Mouse (Mus musculus) limb, embryonic 15.5 days (tissue): ENCODE measurements around the gene Gcnt2. TPM values are rescaled to one million over a fixed set of nuclear protein-coding genes. Genes with fewer than 3 reads are reported as not detected.

ENCODE experiments used
- ATAC-seq: fragments of 200-750 bp; cut with Nextera tagmentation; 2 replicates; pipeline ENCODE4 v1.8.0; 2017; ENCODE audit warnings: low read depth, moderate TSS enrichment; ENCODE audit not compliant: insufficient number of reproducible peaks, low FRiP score, low TSS enrichment
- H3K27ac ChIP-seq: fragments of 300-500 bp; sonication (generic); 2 replicates; pipeline ENCODE4 v1.5.1; 2015; ENCODE audit warnings: moderate library complexity, mild to moderate bottlenecking, inconsistent platforms
- H3K27me3 ChIP-seq: fragments of 300-500 bp; sonication (generic); 2 replicates; pipeline ENCODE4 v1.6.1; 2015; ENCODE audit warnings: inconsistent platforms
- H3K36me3 ChIP-seq: fragments of 300-500 bp; sonication (generic); 2 replicates; pipeline ENCODE4 v1.6.1; 2015; ENCODE audit warnings: inconsistent platforms
- H3K4me1 ChIP-seq: fragments of 300-500 bp; sonication (generic); 2 replicates; pipeline ENCODE4 v1.6.1; 2015; ENCODE audit warnings: inconsistent platforms
- H3K4me2 ChIP-seq: fragments of 300-500 bp; sonication (generic); 2 replicates; pipeline ENCODE4 v1.6.1; 2015; ENCODE audit warnings: mild to moderate bottlenecking, inconsistent platforms
- H3K4me3 ChIP-seq: fragments of 300-500 bp; sonication (generic); 2 replicates; pipeline ENCODE4 v1.5.1; 2015; ENCODE audit warnings: mild to moderate bottlenecking, inconsistent platforms
- H3K9ac ChIP-seq: fragments of 300-500 bp; sonication (generic); 2 replicates; pipeline ENCODE4 v1.6.1; 2015; ENCODE audit warnings: inconsistent platforms
- H3K9me3 ChIP-seq: fragments of 300-500 bp; sonication (generic); 2 replicates; pipeline ENCODE4 v1.6.1; 2016; ENCODE audit warnings: inconsistent platforms
- WGBS: fragments of 180-500 bp; shearing (Covaris S2); methylation state at CpG from one replicate; pipeline ENCODE4 v1.1.7; 2015; 5-methylcytosine and 5-hydroxymethylcytosine counted together
- polyA plus RNA-seq: library from polyadenylated mRNA; unstranded; fragments of >200 nt; fragmentation: Nextera tagmentation; extraction: Ambion mirVana; gene quantifications from 2 replicates; pipeline ENCODE4 v1.2.1, GENCODE M21; 2015

Gene Gcnt2
- polyA plus RNA-seq, 1 experiment from 2014 or later: 3.4 TPM

- ATAC-seq: no peak
- H3K9ac ChIP-seq: no peak overlapping the region
- H3K36me3 ChIP-seq: no peaks in the 10 kb centered on the region
- WGBS: 79% methylated on average over 7 of the region's 7 CpGs
- H3K27me3 ChIP-seq: no peaks in the 10 kb centered on the region
- no peak overlapping the region for H3K4me3 ChIP-seq
- H3K4me2 ChIP-seq: no peak overlapping the region
- no peaks in the 10 kb centered on the region for H3K9me3 ChIP-seq
- no peaks in the 10 kb centered on the region for H3K4me1 ChIP-seq
- no peak overlapping the region for H3K27ac ChIP-seq
These were observed 96.2 kb downstream of the Gcnt2 start for GRCm38 (mm10) chr13:40955773-40956172.

DNA sequence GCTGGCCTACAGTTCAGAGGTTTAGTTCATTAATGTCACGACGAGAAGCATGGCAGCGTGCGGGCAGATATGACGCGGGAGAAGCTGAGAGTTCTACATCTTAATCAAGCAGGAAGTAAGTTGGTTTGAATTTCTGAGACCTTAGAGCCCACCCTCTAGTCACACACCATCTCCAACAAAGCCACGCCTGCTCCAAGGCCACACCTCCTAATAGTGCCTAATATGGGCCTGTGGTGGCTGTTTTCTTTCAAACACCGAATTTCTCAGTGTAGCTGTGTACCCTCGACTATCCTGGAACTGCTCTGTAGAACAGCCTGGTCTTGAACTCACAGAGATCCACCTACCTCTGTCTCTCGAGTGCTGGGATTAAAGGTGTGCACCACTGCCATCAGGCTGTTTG, 108.1 kb downstream of the Gcnt2 start:
- Histone ChIP-seq H3K9ac (no peak overlapping the region), H3K4me1 (no peaks in the 10 kb centered on the region), H3K36me3 (no peaks in the 10 kb centered on the region), H3K27me3 (no peaks in the 10 kb centered on the region), H3K27ac (no peak overlapping the region), H3K9me3 (no peaks in the 10 kb centered on the region), H3K4me3 (no peak overlapping the region), H3K4me2 (no peak overlapping the region)
- WGBS: 87% methylated on average over 10 of the region's 10 CpGs
- ATAC-seq: no peak

DNA sequence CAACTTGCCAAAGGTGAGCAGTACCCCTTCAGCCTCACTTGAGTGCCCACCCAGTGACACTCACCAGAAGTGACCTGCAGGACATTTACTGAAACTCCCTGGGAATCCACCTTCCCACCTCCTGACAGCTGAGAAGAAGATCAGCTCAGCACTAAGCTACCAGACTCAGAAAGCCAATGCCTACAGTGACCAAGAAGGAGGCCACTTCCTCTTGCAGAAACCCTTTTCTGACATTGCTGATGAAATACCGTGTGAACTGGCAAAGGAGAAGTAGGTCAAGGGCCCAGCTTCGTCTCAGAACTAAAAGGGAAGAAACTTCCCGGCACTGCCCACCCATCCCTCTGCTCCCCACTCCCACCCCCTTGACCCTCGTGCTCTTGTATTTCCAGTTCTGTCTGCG, 109.0 kb downstream of the Gcnt2 start:
- no peak overlapping the region for H3K9ac ChIP-seq
- WGBS: 69% methylated on average over 5 of the region's 5 CpGs

DNA sequence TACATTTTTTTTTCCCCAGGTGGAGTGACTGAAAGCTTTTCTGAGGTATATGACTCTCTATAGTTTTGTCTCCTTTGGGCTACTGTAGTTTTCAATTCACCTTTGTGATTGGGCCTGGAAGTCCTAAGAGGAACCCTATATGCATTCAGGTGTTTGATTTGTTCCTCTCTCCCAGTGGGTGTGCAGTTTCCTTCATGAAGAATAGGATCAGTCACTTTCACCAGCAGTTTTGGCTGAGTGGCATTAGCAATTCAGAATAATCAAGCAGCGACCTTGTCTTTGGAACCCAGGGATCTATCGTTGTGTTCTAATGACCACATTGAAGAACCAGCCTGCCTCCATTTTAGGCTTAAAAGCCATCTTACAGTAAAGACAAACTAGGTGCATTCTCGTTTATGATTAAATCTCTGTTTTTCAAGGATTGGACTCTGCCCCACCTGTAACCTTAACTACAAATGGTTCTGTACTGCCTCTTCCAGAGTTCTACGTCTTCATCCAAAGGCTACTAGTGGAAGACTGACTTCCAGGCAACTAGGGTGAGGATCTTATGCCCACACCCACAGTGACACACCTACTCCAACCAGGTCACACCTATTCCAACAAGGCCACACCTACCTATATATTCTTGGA, 110.3 kb downstream of the Gcnt2 start:
- Histone ChIP-seq H3K9ac (no peak overlapping the region), H3K9me3 (no peaks in the 10 kb centered on the region), H3K4me3 (no peak overlapping the region), H3K36me3 (no peaks in the 10 kb centered on the region), H3K27ac (no peak overlapping the region), H3K4me2 (no peak overlapping the region), H3K4me1 (no peaks in the 10 kb centered on the region), H3K27me3 (no peaks in the 10 kb centered on the region)
- ATAC-seq: no peak
- 83% methylated on average over 4 of the region's 4 CpGs for WGBS

More for the DNA sequence above, 109.0 kb downstream of the Gcnt2 start:
- Histone ChIP-seq H3K4me3 (no peak overlapping the region), H3K9me3 (no peaks in the 10 kb centered on the region), H3K27me3 (no peaks in the 10 kb centered on the region), H3K27ac (no peak overlapping the region), H3K4me1 (no peaks in the 10 kb centered on the region), H3K4me2 (no peak overlapping the region), H3K36me3 (no peaks in the 10 kb centered on the region)
- ATAC-seq: no peak

GRCm38 (mm10) chr13:40971261-40971660, 111.7 kb downstream of the Gcnt2 start:
- no peaks in the 10 kb centered on the region for H3K36me3 ChIP-seq
- H3K4me2 ChIP-seq: no peak overlapping the region
- H3K27me3 ChIP-seq: no peaks in the 10 kb centered on the region
- 82% methylated on average over 5 of the region's 5 CpGs for WGBS
- no peak overlapping the region for H3K4me3 ChIP-seq
- no peaks in the 10 kb centered on the region for H3K9me3 ChIP-seq
- no peaks in the 10 kb centered on the region for H3K4me1 ChIP-seq
- no peak overlapping the region for H3K9ac ChIP-seq
- no peak overlapping the region for H3K27ac ChIP-seq
- no peak for ATAC-seq

GRCm38 (mm10) chr13:40971831-40972230, 112.3 kb downstream of the Gcnt2 start:
- H3K4me2 ChIP-seq: no peak overlapping the region
- H3K36me3 ChIP-seq: no peaks in the 10 kb centered on the region
- H3K4me1 ChIP-seq: no peaks in the 10 kb centered on the region
- H3K4me3 ChIP-seq: no peak overlapping the region
- no peaks in the 10 kb centered on the region for H3K27me3 ChIP-seq
- H3K9me3 ChIP-seq: no peaks in the 10 kb centered on the region
- ATAC-seq: no peak
- H3K9ac ChIP-seq: no peak overlapping the region
- 83% methylated on average over 2 of the region's 2 CpGs for WGBS
- H3K27ac ChIP-seq: no peak overlapping the region

DNA sequence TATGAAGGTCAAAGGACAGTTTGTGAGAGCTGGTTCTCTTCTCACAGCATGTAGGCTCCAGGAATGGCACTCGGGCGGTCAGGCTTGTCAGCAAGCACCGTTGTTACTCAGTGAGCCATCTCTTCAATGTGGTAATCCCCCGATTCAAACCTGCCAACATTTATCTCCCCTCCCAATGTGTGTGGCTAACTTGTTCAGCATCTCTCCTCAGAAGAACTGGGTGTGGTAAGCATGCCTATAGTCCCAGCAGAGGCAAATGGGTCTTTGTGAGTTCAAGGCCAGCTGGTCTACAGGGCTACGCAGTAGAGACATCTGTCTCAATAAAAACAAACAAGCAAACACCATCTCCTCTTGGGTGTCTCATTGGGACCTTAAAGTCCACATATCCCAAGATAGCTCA, 113.4 kb downstream of the Gcnt2 start:
- H3K4me3 ChIP-seq: no peak overlapping the region
- no peaks in the 10 kb centered on the region for H3K36me3 ChIP-seq
- H3K9ac ChIP-seq: no peak overlapping the region
- ATAC-seq: no peak
- no peaks in the 10 kb centered on the region for H3K4me1 ChIP-seq
- H3K4me2 ChIP-seq: no peak overlapping the region
- H3K27me3 ChIP-seq: no peaks in the 10 kb centered on the region
- WGBS: 90% methylated on average over 5 of the region's 5 CpGs
- H3K9me3 ChIP-seq: no peaks in the 10 kb centered on the region
- H3K27ac ChIP-seq: no peak overlapping the region

- Histone ChIP-seq H3K27ac (no peak overlapping the region), H3K9ac (no peak overlapping the region), H3K4me3 (no peak overlapping the region), H3K9me3 (no peaks in the 10 kb centered on the region), H3K4me1 (no peaks in the 10 kb centered on the region), H3K36me3 (no peaks in the 10 kb centered on the region), H3K4me2 (no peak overlapping the region), H3K27me3 (no peaks in the 10 kb centered on the region)
- WGBS: 14% methylated on average over 7 of the region's 7 CpGs
- ATAC-seq: no peak
These were observed 118.1 kb downstream of the Gcnt2 start for GRCm38 (mm10) chr13:40977609-40978008.

DNA sequence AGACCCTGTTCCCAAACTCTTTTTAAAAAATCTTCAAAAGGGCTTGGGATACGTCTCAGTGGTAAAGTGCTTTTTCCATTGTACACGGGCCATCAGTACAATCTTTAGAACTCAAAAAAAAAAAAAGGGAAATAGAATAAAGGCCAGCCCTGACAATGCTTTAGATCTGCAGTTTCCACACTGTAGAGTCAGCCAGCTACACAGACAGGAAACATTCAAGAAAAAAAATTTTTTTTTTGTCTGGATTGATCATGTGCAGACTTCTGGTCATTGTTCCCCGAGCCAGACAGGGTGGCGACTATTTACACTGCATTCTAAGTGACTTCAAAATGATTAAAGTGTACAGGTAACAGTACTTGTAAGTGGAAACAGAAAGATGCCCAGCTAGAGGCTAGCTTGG, 119.1 kb downstream of the Gcnt2 start:
- Histone ChIP-seq H3K9me3 (no peaks in the 10 kb centered on the region), H3K27ac (no peak overlapping the region), H3K4me2 (no peak overlapping the region), H3K9ac (no peak overlapping the region), H3K4me3 (no peak overlapping the region), H3K4me1 (no peaks in the 10 kb centered on the region), H3K36me3 (no peaks in the 10 kb centered on the region), H3K27me3 (no peaks in the 10 kb centered on the region)
- no peak for ATAC-seq
- 80% methylated on average over 4 of the region's 4 CpGs for whole genome bisulfite sequencing

- Histone ChIP-seq H3K27me3 (no peaks in the 10 kb centered on the region), H3K36me3 (no peaks in the 10 kb centered on the region), H3K9ac (no peak overlapping the region), H3K4me1 (no peaks in the 10 kb centered on the region), H3K4me3 (no peak overlapping the region), H3K9me3 (no peaks in the 10 kb centered on the region), H3K27ac (peak overlapping the region; percentile 24; the same call in 1 of the 2 replicates), H3K4me2 (no peak overlapping the region)
- ATAC-seq: no peak
- 60% methylated on average over 2 of the region's 2 CpGs for WGBS
These were observed 119.8 kb downstream of the Gcnt2 start for GRCm38 (mm10) chr13:40979321-40979720.

DNA sequence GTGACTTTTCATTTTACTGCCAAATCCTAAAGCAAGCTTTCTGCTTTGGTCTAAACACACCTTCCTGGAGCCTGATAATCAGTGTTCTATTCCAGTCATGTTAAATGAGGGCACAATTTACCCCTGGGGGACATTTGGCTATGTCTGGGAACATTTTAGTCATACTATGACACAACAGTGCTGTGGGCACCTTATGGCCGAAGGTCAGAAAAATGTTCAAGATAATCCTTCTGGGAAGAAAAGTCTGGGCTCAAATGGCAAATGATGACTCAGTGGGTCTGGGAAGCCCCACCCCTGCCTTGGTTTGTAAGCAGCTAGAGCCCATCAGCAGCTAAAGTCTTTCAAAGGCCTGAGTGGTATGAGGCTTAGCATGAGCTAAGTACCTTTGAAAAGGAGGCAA, 123.2 kb downstream of the Gcnt2 start:
- WGBS: 86% methylated on average over 1 of the region's 1 CpGs
- ATAC-seq: no peak
- no peaks in the 10 kb centered on the region for H3K9me3 ChIP-seq
- H3K4me2 ChIP-seq: no peak overlapping the region
- no peaks in the 10 kb centered on the region for H3K27me3 ChIP-seq
- H3K4me1 ChIP-seq: no peaks in the 10 kb centered on the region
- H3K27ac ChIP-seq: no peak overlapping the region
- H3K9ac ChIP-seq: no peak overlapping the region
- no peaks in the 10 kb centered on the region for H3K36me3 ChIP-seq
- no peak overlapping the region for H3K4me3 ChIP-seq

DNA sequence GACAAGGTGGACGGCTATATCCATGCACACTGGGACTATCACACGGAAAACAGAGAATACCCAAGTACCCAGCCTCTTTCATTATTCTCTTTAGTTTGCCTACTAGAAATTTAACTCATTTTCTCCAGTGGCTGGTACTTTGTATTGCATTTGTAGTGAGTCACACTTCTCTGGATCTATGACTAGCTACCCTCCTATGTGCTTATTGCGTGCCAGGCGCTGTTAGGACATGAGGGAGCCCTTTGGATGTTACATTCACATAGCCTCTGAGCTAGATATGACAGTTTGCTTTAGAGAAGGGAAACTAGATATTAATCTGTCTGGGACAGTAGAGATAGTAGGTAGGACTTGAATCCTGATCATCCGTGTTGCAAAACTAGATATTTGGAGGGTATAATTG, 126.5 kb downstream of the Gcnt2 start:
- Histone ChIP-seq H3K4me1 (no peaks in the 10 kb centered on the region), H3K27me3 (no peaks in the 10 kb centered on the region), H3K4me2 (no peak overlapping the region), H3K9me3 (no peaks in the 10 kb centered on the region), H3K4me3 (no peak overlapping the region), H3K27ac (no peak overlapping the region), H3K9ac (no peak overlapping the region), H3K36me3 (no peaks in the 10 kb centered on the region)
- ATAC-seq: no peak
- 93% methylated on average over 5 of the region's 5 CpGs for WGBS
